Mouse (Mus musculus) right cerebral cortex, adult 2 months (tissue): ENCODE results near the gene Hacd2.

Experiments used
- DNase-seq, 2 experiments: peaks; one replicate each; pipeline ENCODE4 v3.0.0; 2021 to 2022; ENCODE audit warnings: low spot score in 2 of 2

Gene Hacd2

GRCm38 (mm10) chr16:35022242-35023137, at the start of gene Hacd2:
TSS of gene Hacd2 (plus strand) at chr16:35022428.
- peak; percentile 92 to 95 for DNase-seq

- DNase-seq, result no peak
These were observed 49.8 kb upstream of the Hacd2 start for GRCm38 (mm10) chr16:34972471-34972870.

DNA sequence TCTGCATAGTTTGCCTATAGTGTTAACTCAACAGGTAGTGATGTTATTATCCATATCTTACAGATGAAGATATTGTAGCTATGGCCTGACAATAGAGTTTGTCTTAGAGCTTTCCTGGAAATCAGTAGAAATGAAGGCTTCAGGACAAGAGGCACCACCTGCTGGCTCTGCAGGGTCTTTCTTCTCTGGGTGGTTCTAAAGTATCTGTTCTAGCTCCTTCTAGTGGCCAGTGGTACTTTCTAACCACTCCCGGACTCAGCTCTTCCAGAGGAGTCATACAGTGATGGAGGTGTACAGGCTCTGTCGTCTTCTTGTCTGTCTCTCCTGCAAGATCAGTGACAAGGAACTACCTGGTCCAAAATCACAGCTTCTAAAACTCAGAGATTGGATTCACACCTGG, 46.7 kb upstream of the Hacd2 start:
- no peak for DNase-seq

DNA sequence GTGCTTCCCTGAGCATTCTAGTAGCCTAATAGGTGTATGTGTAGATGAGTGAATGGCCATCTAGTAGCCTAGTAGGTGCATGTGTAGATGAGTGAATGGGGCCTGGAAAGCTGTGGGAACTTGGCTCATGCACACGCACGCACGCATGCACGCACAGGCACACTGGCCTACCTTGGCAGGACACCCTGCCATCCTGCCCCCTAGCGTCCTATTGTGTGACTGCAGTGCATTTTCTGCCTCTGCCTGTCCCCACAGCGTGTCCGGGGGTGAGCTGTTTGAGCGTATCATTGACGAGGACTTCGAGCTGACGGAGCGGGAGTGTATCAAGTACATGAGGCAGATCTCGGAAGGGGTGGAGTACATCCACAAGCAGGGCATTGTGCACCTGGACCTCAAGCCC, 45.6 kb upstream of the Hacd2 start:
- no peak for DNase-seq

DNA sequence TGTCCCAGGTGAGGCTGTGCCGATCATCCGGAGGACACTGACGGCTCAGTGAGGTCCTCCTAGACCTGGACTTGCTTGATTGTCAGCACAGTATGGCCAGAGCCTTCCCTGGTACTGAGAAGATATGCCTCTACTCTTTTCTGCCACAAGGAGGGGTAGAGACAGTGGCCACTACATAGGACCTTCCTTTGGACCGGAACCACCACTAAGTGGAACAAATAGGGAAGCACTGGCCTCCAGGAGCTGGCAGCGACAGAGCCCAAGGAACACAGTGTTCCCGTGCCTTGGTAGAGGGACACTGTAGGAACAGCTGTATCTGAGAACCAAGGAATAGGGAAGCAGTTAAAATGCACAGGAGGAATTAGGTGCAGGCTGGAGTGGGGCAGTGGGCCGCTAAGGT, 44.2 kb upstream of the Hacd2 start:
- DNase-seq, result no peak

GRCm38 (mm10) chr16:34981009-34981408, 41.2 kb upstream of the Hacd2 start:
- DNase-seq, result no peak

DNA sequence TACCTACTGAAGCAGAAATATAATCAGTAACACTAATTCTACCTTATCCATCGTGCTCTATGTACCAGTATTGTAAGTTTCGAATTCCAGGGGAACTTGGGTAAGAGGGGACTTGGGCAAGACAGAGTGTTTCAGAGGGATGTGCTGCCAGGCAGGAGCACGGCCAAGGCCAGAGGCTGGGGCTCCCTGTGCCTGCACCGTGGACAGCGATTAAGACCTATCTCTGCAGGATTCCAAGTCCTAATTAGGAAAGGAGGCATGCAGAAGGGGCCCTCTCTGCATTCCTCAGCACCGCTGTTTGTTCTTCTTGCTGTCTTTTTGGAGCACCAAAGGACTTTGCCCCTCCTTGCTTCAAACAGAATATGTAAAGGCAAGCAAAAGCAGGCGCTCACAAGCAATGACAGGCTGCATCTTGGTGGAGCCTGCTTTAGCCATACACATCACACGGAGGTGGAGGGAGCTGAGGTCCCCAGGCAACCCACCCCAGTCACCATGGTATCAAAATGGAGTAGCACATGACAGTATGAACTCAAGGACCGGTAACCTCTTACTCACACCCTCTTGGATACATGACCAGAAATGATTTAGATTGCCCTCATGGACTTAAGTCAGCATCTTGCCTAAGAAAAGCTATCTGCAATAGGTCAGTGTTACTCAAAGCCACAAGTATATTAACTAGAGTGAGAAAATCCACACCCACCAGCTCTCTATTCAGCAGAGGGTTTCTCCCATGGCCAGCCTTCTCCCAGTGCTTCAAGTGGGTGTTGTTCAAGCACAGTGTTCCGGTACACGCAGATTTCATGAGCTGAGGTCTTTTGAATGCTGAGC, 37.8 kb upstream of the Hacd2 start:
- no peak for DNase-seq

GRCm38 (mm10) chr16:34985031-34985346, 37.2 kb upstream of the Hacd2 start:
- DNase-seq, result no peak

DNA sequence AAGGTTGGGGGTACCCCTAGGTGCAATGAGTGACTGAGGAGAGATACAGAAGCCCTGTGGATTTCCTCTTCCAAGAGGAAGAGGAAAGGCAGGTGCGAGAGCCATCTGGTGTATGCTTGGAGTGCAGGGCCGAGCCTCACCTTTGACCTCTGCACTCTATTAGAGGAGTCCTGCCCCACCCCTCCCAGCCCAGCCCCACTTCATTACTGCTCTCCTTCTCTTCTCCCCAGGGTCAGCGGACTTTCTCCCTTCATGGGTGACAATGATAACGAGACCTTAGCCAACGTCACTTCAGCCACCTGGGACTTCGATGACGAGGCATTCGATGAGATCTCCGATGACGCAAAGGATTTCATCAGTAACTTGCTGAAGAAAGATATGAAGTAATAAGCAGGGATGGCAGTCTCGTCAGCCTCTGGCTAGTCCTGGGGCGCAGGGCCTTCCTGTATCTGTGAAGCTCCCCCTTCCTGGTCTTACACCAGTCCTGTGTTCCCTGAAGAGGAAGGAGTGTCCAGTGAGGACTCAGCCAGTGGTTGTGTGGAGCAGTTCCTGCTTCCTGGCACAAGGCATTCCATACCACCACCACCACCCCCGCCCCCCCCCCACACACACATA, 35.9 kb upstream of the Hacd2 start:
- DNase-seq, result no peak

- no peak for DNase-seq
These were observed 30.9 kb upstream of the Hacd2 start for GRCm38 (mm10) chr16:34991365-34991764.

GRCm38 (mm10) chr16:34992854-34993253, 29.4 kb upstream of the Hacd2 start:
- DNase-seq, result no peak

DNA sequence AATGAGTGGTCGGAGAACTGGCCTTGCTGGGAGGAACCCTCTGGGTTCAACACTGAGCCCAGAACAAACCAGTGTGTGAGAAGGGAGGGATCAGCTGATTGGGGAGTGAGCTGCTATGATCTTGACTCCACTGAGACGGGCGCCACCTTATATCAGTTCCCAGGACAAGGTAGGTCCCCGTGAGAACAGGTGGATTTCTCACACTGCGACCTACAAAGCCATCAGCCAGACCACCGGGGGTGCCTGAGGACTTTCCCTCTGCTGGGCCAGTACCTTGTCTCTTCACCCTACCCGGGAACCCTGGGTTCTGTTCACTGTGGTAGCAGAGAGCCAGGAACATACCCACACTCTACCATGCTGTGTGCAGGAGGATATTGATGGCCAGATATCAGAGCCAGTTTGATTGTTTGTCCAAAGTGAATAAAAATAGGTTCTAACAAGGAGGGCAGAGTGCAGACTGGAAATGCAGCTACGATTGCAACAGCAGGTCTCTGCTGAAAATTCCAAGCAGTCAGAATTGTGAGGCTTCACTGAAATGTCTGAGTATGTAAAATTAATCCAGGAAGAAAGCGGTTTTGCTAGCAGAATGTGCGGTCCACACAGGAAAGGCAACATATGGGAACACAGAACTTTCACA, 28.4 kb upstream of the Hacd2 start:
- DNase-seq, result no peak

DNA sequence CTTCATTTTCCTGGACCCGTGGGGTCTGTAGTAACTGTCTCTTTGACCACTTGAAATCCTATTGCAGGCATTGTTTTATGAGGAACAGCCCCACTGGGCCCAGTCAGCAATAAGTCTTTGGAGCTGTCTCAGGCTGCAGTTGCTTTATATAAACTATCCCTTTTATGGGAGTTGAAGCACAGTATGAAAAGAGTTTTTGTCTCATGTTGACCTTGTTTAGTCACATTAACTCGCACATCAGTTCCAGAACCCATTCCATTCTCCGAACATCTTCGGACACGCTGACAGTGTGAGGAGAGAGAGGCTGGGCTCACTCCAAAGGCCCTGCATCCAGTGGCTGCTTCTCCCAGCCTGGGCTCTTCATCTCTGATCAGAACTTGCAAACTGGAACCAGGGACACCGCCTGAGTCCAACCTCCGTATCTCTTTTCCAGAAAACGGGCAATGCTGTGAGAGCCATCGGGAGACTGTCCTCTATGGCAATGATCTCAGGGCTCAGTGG, 27.5 kb upstream of the Hacd2 start:
- DNase-seq, result no peak

DNA sequence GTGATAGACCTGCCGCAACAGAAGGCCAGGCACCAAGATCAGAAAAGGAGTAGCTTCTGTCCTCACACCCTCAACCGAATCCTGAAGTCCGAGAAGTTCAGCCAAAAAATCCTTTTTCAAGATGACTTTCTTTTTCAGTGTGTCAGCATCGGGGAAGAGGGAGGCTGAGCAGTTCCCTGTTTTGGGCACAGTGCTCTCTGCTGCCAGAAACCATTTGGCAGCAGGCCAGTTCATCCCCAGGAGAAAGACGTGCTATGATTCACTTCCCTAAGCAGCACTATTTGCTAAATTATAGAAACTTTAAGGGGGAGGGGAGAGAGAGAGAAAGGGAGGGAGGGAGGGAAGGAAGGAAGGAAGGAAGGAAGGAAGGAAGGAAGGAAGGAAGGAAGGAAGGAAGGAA, 26.1 kb upstream of the Hacd2 start:
- peak; percentile 86 to 88 for DNase-seq

DNA sequence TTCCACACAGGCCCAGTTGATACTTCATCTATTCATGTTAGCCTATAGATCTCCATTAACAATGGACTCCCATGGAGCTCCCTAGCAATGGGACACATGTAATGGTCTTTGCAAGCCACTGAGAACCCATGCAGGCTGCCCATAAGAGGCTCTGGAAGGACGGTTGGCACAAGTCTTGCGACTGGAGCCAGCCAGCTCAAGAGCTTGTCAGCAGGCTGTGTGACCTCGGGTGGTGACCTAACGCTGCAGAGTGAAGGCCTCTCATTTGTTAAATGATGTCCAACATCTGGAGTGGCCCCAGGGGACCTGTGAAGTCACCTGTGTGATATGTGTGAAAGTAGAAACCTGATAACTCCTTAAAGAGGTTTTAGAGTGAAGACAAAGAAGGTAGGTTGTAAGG, 25.2 kb upstream of the Hacd2 start:
- no peak for DNase-seq

DNA sequence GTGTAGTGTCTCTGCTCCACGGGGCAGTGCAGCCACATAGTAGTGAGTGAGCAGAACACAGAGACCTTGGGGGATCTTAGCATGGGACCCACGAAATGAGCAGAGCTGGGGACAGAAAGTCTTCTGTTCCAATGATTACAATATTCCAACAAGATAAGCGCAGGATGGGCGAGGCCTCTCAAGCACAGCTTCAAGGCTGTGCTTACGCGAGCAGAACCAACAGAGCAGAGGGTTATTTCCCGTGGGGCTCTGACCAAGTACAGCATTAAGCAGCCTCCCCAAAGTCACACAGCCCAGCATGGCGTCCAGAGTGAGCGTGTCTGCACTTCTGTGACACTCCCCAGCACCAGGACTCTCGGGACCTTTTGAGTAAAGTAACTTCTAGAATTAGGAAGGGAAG, 24.7 kb upstream of the Hacd2 start:
- DNase-seq, result no peak

GRCm38 (mm10) chr16:34999016-34999415, 23.2 kb upstream of the Hacd2 start:
- DNase-seq, result no peak

DNA sequence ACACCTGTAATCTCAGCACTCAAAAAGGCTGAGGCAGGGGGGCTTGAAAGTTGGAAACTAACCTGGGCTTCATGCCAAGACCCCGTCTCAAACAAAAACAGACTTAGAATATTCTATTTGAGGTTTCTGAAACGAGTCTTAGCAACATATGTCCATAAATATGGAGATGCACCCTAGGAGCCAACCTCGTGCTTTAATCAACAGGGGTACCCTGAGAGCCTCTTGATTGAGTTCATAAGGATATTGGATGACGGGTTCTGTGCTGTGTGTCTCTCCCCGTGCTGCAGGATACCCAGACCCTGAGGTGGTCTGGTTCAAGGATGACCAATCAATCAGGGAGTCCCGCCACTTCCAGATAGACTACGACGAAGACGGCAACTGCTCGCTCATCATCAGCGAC, 22.2 kb upstream of the Hacd2 start:
- DNase-seq, result no peak

DNA sequence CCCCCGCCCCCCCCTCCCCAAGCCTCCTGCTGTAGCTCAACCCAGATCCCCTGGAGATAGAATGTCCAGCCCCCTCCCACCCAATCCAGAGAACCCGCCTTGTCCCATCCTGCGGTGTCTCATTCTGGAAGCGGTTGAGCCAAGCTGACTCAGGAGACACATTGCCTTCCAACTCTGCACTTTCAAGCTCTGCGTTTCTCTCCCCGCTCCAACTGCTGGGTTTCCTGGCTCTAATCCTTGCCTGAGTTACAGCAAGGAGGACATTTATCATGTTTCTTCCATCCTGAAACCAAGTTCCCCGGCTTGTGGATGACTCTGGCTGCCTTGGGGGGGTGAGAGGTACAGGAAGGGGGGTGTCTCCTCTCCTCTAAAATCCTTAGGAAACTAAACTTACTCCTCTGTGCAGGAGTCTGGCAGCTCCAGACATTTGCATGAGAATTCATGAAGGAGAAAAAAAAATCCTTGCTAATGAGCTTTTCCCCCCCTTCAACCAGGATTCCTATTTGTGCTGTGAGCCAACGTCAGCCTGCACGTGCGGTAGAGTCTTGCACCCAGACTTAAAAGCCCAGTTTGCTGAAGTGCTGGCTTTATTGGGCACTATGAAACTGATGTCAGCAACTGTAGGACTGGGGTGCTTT, 21.2 kb upstream of the Hacd2 start:
- DNase-seq, result peak; percentile 36 to 43

DNA sequence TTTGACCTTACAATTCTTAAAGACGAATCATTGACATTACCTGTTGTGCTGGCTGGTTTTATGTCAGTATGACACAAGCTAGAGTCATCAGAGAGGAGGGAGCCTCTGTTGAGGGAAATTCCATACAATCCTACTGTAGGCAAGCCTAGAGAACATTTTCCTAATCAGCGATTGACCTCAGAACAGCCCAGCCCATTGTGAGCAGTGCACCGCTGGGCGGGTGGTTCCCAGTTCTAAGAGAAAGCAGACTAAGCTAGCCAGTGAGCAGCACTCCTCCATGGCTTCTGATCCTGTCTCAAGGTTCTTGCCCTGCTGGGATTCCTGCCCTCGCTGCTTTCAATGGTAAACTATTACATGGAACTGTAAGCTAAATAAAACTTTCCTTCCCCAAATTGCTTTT, 17.9 kb upstream of the Hacd2 start:
- no peak for DNase-seq

DNA sequence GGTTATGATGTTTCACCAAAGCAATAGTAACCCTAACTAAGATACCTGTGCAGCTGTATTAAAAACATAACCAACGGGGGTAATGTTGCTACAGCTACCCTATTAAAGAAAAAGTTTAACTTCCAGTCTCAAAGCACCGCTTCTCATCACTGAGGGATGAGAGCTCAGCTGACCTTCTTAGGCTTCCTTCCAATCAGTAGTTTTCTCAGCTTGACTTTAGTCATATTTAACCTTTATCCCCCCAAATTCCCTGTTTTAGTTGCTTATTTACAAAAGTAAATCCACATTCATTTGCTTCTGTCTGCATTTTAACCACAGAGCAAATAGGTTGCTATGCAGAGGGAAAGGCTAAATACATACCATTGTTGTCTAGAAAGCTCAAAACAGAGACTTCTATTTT, 17.5 kb upstream of the Hacd2 start:
- DNase-seq, result no peak

DNA sequence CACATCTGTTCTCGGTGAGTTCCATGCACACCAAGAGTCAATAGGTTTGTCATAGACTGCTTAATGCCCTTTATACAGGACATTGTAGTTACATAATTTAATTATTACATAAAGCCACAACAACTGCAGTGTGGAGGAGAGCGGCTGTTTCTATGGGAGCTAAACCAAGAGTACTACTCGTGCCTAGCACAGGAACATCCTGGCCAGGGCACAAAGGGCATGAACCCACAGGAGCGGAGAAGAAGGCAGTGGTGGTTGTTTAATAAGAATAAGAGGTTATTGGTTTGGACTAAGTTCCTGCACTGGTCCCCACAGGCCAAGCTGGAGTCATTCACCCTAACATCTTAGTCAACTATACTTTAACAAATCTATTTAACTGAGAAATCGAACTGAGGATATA, 16.0 kb upstream of the Hacd2 start:
- DNase-seq, result no peak
